Mouse (Mus musculus): ENCODE measurements at regions not wholly inside any gene's neighbourhood (a gene's known extent, or its start where the extent isn't known, plus 50 kb on each side); places are given as distances from the start of the nearest gene placed in this dataset.

DNA sequence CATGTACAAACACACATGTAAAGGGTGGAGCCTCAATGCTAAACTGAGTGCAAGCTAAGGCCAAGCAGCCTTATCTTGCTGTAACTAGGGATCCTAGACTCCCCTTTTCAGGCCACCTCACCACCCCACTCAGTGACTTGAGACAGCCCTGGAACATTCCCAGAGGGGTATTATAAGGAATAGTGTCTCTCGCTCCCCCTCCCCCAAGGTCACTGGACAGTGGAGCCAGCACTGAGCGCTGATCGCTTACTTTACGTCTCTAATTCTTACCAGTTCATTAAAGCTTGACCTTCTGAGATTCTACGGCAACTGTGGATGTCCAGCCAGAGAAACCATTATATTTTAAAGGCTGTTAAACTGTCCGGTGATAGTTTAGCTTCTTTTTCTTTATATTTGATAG lies 243.5 kb downstream of the Gm4791 start:
- TF ChIP-seq CTCF (conservative IDR thresholded peaks at IDR 0.05; ENCODE audit: low read length) (no peak), POU5F1 (IDR thresholded peaks at IDR 0.05; ENCODE audit: borderline replicate concordance, low read length) (no peak)

Data from E14TG2a.4 (cell line).